Mouse (Mus musculus): ENCODE measurements around the gene Nfe2l1.

- TF ChIP-seq CTCF (IDR thresholded peaks at IDR 0.05) (no peak), EP300 (IDR thresholded peaks at IDR 0.05) (no peak)
Observed at GRCm38 (mm10) chr11:96815895-96816294, 13.9 kb downstream of the Nfe2l1 start.
